Mouse (Mus musculus): Measurements from ENCODE around the gene Mvp.

Gene Mvp

GRCm38 (mm10) chr7:126996449-126996848 lies 18.0 kb downstream of the Mvp start:
- DNase-seq (ENCODE audit: low read depth, low spot score) = peak; percentile 29

GRCm38 (mm10) chr7:126988816-126989215 lies 25.6 kb downstream of the Mvp start:
- no peak for DNase-seq (ENCODE audit: low read depth, low spot score)

GRCm38 (mm10) chr7:126986319-126986718 lies 28.1 kb downstream of the Mvp start:
- peak; percentile 62 for DNase-seq (ENCODE audit: low read depth, low spot score)

- DNase-seq (ENCODE audit: low read depth, low spot score) = no peak
Observed at GRCm38 (mm10) chr7:126984667-126985444, 29.6 kb downstream of the Mvp start.

- no peak for DNase-seq (ENCODE audit: low read depth, low spot score)
Observed at GRCm38 (mm10) chr7:126983113-126983512, 31.3 kb downstream of the Mvp start.

- no peak for DNase-seq (ENCODE audit: low read depth, low spot score)
Observed at GRCm38 (mm10) chr7:126982054-126982453, 32.4 kb downstream of the Mvp start.

GRCm38 (mm10) chr7:126981601-126982000 lies 32.8 kb downstream of the Mvp start:
- DNase-seq (ENCODE audit: low read depth, low spot score) = no peak

- DNase-seq (ENCODE audit: low read depth, low spot score) = peak; percentile 58
Observed at GRCm38 (mm10) chr7:126978841-126979240, 35.6 kb downstream of the Mvp start.

- no peak for DNase-seq (ENCODE audit: low read depth, low spot score)
Observed at GRCm38 (mm10) chr7:126976878-126977459, 37.5 kb downstream of the Mvp start.

GRCm38 (mm10) chr7:126975950-126976866 lies 38.2 kb downstream of the Mvp start, which contains the start of gene Cdiptos:
Gene Cdiptos (minus strand): TSS chr7:126976098.
- DNase-seq (ENCODE audit: low read depth, low spot score) = peak; percentile 97

GRCm38 (mm10) chr7:126975893-126975949 lies 38.7 kb downstream of the Mvp start, which contains the start of gene Cdipt:
Gene Cdipt (plus strand): TSS chr7:126975914.
- no peak for DNase-seq (ENCODE audit: low read depth, low spot score)

GRCm38 (mm10) chr7:126975493-126975892 lies 38.9 kb downstream of the Mvp start:
- DNase-seq (ENCODE audit: low read depth, low spot score) = no peak

- no peak for DNase-seq (ENCODE audit: low read depth, low spot score)
Observed at GRCm38 (mm10) chr7:126967361-126967760, 47.1 kb downstream of the Mvp start.

GRCm38 (mm10) chr7:126965568-126965967 lies 48.9 kb downstream of the Mvp start:
- DNase-seq (ENCODE audit: low read depth, low spot score) = no peak

- peak; percentile 53 for DNase-seq (ENCODE audit: low read depth, low spot score)
Observed at GRCm38 (mm10) chr7:126963548-126964286, 50.7 kb downstream of the Mvp start.

GRCm38 (mm10) chr7:126961965-126962364 lies 52.5 kb downstream of the Mvp start:
- no peak for DNase-seq (ENCODE audit: low read depth, low spot score)

GRCm38 (mm10) chr7:126961095-126961494 lies 53.3 kb downstream of the Mvp start:
- DNase-seq (ENCODE audit: low read depth, low spot score) = no peak

GRCm38 (mm10) chr7:126959780-126960179 lies 54.6 kb downstream of the Mvp start:
- DNase-seq (ENCODE audit: low read depth, low spot score) = no peak

- no peak for DNase-seq (ENCODE audit: low read depth, low spot score)
Observed at GRCm38 (mm10) chr7:126955125-126955524, 59.3 kb downstream of the Mvp start.

- peak; percentile 10 for DNase-seq (ENCODE audit: low read depth, low spot score)
Observed at GRCm38 (mm10) chr7:126952646-126953045, 61.8 kb downstream of the Mvp start.

GRCm38 (mm10) chr7:126951741-126952140 lies 62.7 kb downstream of the Mvp start:
- no peak for DNase-seq (ENCODE audit: low read depth, low spot score)
